Mouse (Mus musculus): ENCODE results near the gene Tmem41a.

- TF ChIP-seq CTCF (IDR thresholded peaks at IDR 0.05; ENCODE audit: borderline replicate concordance, extremely low read depth, insufficient read depth, insufficient read length) (no peak), POLR2A (IDR thresholded peaks at IDR 0.05; ENCODE audit: borderline replicate concordance, extremely low read depth, insufficient read depth, insufficient read length, poor library complexity, severe bottlenecking) (no peak)
Measured at GRCm38 (mm10) chr16:21984091-21984490, 36.7 kb upstream of the Tmem41a start.
